Mouse (Mus musculus): Measurements from ENCODE around the gene Tnn. TPM values are rescaled to one million over a fixed set of nuclear protein-coding genes. Genes with fewer than 3 reads are reported as not detected.

The Tnn gene
- polyA plus RNA-seq, 1 experiment from 2014 or later: 0.03 TPM

DNA sequence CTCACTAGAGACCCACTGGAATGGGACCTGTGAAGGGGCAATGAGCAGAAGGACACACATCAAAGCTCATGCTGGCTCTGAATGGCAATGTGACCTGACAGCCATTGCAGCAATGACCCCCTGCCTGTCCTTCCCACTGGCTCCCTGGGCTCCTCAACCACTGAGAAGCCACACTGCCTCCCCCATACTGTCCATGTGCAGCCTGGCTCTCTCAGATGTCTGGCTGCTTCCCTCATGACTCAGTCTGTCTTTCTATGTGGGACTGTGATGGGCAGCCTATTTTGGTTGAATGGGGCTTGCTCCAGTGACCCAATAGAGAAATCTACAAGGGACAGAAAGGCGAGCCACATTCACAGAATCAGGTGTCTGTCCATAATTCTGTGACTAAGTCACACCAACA lies 70.7 kb downstream of the Tnn start:
- no peak for TF ChIP-seq CTCF (IDR thresholded peaks at IDR 0.05)
- CTCF ChIA-PET: no interaction called here

DNA sequence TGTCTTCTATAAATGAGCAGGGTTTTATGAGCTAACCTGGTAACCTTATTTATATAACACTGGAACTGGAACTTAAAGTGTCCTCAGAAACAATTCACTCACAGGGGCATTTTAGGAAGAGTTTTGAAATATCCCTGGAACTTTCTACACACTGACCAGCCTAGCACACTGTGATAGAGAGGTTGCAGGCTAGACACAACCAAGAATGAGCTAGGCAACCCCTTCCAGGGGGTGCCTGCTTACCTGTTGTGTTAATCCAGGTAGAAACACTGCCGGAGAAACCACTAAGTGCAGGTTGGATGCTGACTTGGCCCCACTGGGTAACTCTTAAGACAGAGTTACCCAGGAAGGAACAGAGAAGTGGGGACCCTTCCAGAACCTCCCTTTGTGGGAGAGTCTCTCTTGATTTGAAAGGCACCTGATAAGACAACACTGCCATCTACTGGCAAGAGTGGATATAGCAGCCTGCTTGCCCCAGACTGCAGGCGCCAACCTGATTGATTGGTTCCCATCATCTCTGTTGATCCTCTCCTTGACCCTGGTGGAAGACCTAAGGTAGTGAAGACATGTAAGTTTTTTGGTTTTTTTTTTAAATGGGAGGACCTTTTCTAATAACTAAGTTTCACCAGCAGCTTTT lies 72.5 kb downstream of the Tnn start:
- ChIA-PET CTCF (interaction anchor here (0.8 to 2.3 kb wide), 11 partner anchors 10 to 557 kb away, joined by 3 to 15 read pairs (median 3); partner anchors contain the start of gene Tnr), POLR2A (interaction anchor here (0.6 to 0.7 kb wide), 2 partner anchors 53 to 1224 kb away, joined by 3 read pairs; no protein-coding TSS in a partner anchor)
- DNase-seq (ENCODE audit: low read depth, low spot score): no peak
- H3K27me3 ChIP-seq: no peaks in the 10 kb centered on the region
- peak; percentile 65 for ATAC-seq
- in situ Hi-C loops (cut with MboI; ENCODE audit: low pct_unique_long_range_greater_than_20kb): loop anchor here (10.0 kb wide), 1 partner anchor 686 kb away; no protein-coding TSS in a partner anchor
- TF ChIP-seq CTCF (IDR thresholded peaks at IDR 0.05): peak; percentile 59

More for the DNA sequence above, 70.7 kb downstream of the Tnn start:
- no peaks in the 10 kb centered on the region for H3K27me3 ChIP-seq
- no peak for DNase-seq (ENCODE audit: low read depth, low spot score)
- ATAC-seq: no peak
- in situ Hi-C loops (cut with MboI; ENCODE audit: low pct_unique_long_range_greater_than_20kb): loop anchor here (10.0 kb wide), 1 partner anchor 688 kb away; no protein-coding TSS in a partner anchor
- POLR2A ChIA-PET: no interaction called here

DNA sequence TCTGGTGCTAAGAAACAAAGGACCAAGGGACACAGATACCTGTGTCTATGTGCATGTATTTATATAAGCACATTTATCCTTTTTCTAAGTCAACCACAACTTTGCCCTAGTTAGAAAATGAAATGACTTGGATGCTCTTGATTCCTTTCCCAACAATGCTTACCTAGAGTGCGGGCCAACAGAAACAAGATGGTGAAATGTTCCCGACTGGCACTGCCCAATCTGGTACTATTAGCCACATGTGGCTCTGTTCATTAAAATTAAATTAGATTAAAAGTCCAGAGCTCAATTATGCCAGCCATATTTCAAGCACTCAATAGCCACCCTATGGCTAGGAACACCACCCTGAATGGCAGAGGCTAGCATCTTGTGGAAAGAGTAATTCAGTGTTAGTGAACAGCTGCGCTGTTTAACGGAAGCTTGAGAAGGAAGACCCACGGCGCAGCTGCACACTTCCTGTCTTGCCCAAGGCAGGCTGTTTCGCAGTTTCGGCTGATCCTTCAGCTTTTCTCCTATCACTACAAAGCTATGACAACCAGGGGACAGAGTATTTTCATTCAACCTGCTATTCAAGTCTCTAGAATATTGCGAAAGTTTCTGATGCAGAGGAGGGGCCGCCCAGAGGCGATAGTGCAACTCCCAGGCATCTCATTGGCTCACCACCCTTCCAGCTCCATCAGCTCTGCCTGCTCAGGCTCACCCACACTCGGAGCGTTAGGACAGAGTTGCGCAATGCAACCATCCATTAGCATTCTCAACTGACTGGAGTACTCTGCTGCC lies 74.3 kb downstream of the Tnn start:
- DNase-seq (ENCODE audit: low read depth, low spot score) (no peak), ATAC-seq (no peak)
- no peak for TF ChIP-seq CTCF (IDR thresholded peaks at IDR 0.05)
- in situ Hi-C loops (cut with MboI; ENCODE audit: low pct_unique_long_range_greater_than_20kb): no loop called here
- POLR2A ChIA-PET: no interaction called here
- CTCF ChIA-PET: interaction anchor here (1.1 to 1.8 kb wide), 3 partner anchors 18 to 679 kb away, joined by 3 to 7 read pairs (median 5); partner anchors contain the start of gene 4930523C07Rik
- H3K27me3 ChIP-seq: no peaks in the 10 kb centered on the region

DNA sequence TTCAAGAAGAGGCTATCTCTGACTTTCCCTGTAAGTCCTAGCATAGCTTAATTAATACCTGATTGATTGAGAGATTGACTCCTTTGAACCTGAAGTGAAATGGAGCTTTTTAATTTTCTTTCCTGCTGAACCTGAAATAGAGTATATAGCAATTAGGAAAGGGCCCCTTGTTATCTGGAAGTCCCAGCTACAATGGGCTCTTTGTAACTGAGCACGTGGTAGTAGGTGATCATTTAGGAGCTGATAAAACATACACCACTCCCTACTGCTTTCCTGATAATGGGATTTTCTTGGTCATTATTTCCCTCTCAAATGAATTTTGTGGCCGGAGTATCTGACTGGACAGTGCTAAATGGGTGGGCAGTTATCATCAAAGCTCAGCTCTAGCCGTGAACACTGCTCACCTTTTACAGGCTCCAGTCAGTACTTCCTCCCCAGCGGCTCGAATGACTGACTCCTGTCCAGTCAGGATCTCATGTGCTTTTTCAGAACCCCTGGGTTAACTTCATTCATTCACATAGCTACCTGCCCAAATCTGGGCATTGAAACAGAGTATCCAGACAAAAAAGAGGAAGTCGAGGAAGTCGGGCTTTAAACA lies 88.7 kb downstream of the Tnn start:
- no peak for DNase-seq (ENCODE audit: low read depth, low spot score)
- ATAC-seq: no peak
- TF ChIP-seq CTCF (IDR thresholded peaks at IDR 0.05): no peak
- POLR2A ChIA-PET: no interaction called here
- in situ Hi-C loops (cut with MboI; ENCODE audit: low pct_unique_long_range_greater_than_20kb): loop anchor here (5.0 to 25.0 kb wide), 2 partner anchors 177 to 777 kb away; no protein-coding TSS in a partner anchor
- H3K27me3 ChIP-seq: no peaks in the 10 kb centered on the region
- CTCF ChIA-PET: interaction anchor here (1.1 to 1.8 kb wide), 2 partner anchors 16 to 19 kb away, joined by 3 to 5 read pairs; no protein-coding TSS in a partner anchor

DNA sequence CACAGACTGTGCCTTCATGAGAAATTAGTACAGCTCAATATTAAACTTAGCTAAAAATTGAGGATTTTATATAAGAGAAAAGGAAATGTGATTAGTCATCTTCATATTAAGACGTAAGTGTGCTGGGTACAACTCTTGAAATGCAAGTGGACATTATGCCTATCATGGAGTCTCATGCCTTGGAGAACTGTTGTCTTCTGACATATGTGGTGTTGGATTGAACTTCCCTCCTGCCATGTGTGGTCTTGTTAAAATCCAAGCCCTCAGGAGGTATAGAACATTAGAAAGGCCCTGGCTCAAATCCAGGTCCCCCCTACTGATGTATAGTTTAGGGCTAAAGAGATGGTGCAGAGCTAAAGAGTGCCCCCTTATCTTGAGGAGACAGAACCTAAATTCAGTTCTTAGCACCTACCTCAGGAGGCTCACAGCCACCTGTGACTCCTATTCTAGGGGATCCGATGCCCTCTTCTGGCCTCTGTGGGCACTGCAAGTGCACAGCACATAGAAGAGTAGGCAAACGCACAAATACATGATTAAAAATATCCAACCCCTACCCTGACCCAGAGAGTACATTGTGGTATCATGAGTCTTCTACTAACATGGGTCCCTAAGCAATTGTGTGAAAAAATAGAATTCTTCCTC lies 91.5 kb downstream of the Tnn start:
- H3K27me3 ChIP-seq: no peaks in the 10 kb centered on the region
- TF ChIP-seq CTCF (IDR thresholded peaks at IDR 0.05): peak; percentile 90
- CTCF ChIA-PET: interaction anchor here (0.9 to 2.2 kb wide), 9 partner anchors 10 to 171 kb away, joined by 3 to 8 read pairs (median 5); partner anchors contain the start of gene 4930523C07Rik
- POLR2A ChIA-PET: no interaction called here
- ATAC-seq: no peak
- no peak for DNase-seq (ENCODE audit: low read depth, low spot score)
- in situ Hi-C loops (cut with MboI; ENCODE audit: low pct_unique_long_range_greater_than_20kb): loop anchor here (5.0 to 25.0 kb wide), 2 partner anchors 175 to 775 kb away; no protein-coding TSS in a partner anchor

DNA sequence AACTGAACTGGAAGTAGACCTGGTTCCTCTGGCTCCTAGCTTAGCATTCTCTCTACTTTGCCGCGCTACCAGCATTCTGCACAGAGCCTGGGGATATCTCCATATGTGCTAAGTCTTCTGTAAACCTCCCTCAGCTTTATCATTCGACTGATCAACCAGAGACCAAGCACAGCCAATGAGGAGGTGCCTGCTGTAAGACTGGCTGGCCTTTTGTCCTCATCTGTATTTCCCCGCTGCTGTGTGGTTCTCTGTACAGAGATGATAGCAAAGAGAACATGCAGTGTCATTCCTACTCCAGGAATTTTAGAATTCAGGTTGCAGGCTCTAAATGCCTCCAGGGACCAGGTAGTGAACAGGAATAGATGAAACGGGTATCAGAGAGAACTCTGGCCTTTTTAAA lies 92.1 kb downstream of the Tnn start:
- no peak for TF ChIP-seq CTCF (IDR thresholded peaks at IDR 0.05)
- no peaks in the 10 kb centered on the region for H3K27me3 ChIP-seq
- in situ Hi-C loops (cut with MboI; ENCODE audit: low pct_unique_long_range_greater_than_20kb): loop anchor here (5.0 to 25.0 kb wide), 2 partner anchors 174 to 774 kb away; no protein-coding TSS in a partner anchor
- DNase-seq (ENCODE audit: low read depth, low spot score) (no peak), ATAC-seq (no peak)
- ChIA-PET CTCF (interaction anchor here (0.9 to 2.2 kb wide), 9 partner anchors 11 to 170 kb away, joined by 3 to 8 read pairs (median 5); partner anchors contain the start of gene 4930523C07Rik), POLR2A (interaction anchor here (1.1 to 1.3 kb wide), 2 partner anchors 142 to 156 kb away, joined by 3 read pairs; no protein-coding TSS in a partner anchor)

DNA sequence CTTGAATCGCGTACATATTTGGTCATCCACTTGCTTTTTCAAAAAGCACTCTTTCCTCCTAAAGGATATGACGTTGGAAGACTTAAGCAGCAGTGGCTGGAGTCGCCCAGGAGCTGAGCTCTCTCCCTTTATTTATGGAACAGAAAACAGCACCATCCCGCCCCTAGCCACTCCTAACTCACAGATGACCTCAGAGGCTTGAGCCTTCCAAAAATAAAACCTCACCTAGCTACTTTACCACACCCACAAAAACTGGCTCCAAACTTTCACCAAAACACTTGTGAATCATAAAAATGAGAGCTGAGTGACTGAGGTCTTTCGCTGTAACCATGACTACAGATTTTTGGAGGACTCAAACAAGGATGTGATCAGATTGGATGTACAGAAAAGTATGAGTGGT lies 92.8 kb downstream of the Tnn start:
- ATAC-seq: no peak
- DNase-seq (ENCODE audit: low read depth, low spot score): no peak
- CTCF ChIA-PET: interaction anchor here (1.2 to 2.2 kb wide), 7 partner anchors 16 to 152 kb away, joined by 3 to 8 read pairs (median 5); partner anchors contain the start of gene 4930523C07Rik
- POLR2A ChIA-PET: interaction anchor here (1.1 to 1.3 kb wide), 2 partner anchors 141 to 155 kb away, joined by 3 read pairs; no protein-coding TSS in a partner anchor
- no peaks in the 10 kb centered on the region for H3K27me3 ChIP-seq
- in situ Hi-C loops (cut with MboI; ENCODE audit: low pct_unique_long_range_greater_than_20kb): loop anchor here (5.0 to 25.0 kb wide), 2 partner anchors 173 to 773 kb away; no protein-coding TSS in a partner anchor
- no peak for TF ChIP-seq CTCF (IDR thresholded peaks at IDR 0.05)

DNA sequence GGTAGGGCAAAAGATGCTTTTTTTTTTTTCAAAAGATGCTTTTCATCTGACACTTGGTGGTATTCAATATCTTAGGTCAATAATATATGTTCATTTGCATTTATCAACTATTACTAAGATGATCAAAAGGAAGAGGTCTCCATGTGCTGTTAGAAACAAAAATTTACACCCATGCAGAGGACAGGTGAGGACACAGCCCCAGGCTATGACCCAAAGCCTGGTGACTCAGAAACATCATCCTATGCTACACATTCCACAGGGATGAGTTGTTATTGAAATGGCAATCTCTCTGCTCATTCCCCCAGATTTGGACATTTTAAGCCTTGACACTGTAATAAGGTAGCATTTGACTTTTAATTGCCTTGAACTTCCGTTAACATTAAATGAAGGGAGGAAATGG lies 93.5 kb downstream of the Tnn start:
- ATAC-seq (no peak), DNase-seq (ENCODE audit: low read depth, low spot score) (no peak)
- H3K27me3 ChIP-seq: no peaks in the 10 kb centered on the region
- TF ChIP-seq CTCF (IDR thresholded peaks at IDR 0.05): no peak
- in situ Hi-C loops (cut with MboI; ENCODE audit: low pct_unique_long_range_greater_than_20kb): loop anchor here (5.0 to 25.0 kb wide), 2 partner anchors 173 to 773 kb away; no protein-coding TSS in a partner anchor
- ChIA-PET CTCF (interaction anchor here (0.9 to 2.0 kb wide), 3 partner anchors 10 to 148 kb away, joined by 3 to 5 read pairs (median 3); no protein-coding TSS in a partner anchor), POLR2A (interaction anchor here (0.6 kb wide), 2 partner anchors 165 to 620 kb away, joined by 4 read pairs; no protein-coding TSS in a partner anchor)

DNA sequence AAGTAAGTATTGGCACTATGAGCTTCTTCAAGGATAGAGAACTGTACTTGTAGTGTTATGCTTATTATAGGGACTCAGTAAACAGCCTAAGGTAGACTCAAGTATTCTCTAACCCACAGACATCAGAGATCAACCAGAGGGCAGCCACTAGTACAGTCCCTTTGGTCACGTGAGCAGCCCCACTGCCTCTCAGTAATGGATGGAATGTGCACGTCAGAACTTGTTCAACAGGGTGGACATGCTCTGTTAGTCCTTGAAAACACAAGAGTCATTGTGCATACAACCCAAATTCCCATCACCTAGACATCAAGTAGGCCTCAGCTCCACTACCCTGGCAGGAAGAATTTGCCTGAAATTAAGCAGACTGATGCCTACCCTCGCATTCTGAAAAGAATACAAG lies 95.7 kb downstream of the Tnn start:
- ChIA-PET CTCF (interaction anchor here (0.9 to 1.5 kb wide), 3 partner anchors 10 to 19 kb away, joined by 3 read pairs; partner anchors contain the start of gene 4930523C07Rik), POLR2A (interaction anchor here (0.7 to 1.1 kb wide), 2 partner anchors 11 to 41 kb away, joined by 3 read pairs; no protein-coding TSS in a partner anchor)
- TF ChIP-seq CTCF (IDR thresholded peaks at IDR 0.05): no peak
- ATAC-seq (peak; percentile 80), DNase-seq (ENCODE audit: low read depth, low spot score) (peak; percentile 76)
- H3K27me3 ChIP-seq: no peaks in the 10 kb centered on the region
- in situ Hi-C loops (cut with MboI; ENCODE audit: low pct_unique_long_range_greater_than_20kb): loop anchor here (25.0 kb wide), 1 partner anchor 770 kb away; no protein-coding TSS in a partner anchor
